Mouse (Mus musculus) ES-CJ7 (cell line): Measurements from ENCODE around the gene Entpd2.
A peak's percentile ranks its signal among the peaks of the same experiment; 100 is the strongest.
"Not testable (repeated sequence)": the region's sequence is repeated elsewhere in the genome, so short reads cannot be mapped to it uniquely, and the experiment has no call there.

Experiments
- DNase-seq: peaks from one replicate; pipeline ENCODE4 v3.0.0; 2011; ENCODE audit warnings: low read depth, low spot score

Entpd2 gene

DNA sequence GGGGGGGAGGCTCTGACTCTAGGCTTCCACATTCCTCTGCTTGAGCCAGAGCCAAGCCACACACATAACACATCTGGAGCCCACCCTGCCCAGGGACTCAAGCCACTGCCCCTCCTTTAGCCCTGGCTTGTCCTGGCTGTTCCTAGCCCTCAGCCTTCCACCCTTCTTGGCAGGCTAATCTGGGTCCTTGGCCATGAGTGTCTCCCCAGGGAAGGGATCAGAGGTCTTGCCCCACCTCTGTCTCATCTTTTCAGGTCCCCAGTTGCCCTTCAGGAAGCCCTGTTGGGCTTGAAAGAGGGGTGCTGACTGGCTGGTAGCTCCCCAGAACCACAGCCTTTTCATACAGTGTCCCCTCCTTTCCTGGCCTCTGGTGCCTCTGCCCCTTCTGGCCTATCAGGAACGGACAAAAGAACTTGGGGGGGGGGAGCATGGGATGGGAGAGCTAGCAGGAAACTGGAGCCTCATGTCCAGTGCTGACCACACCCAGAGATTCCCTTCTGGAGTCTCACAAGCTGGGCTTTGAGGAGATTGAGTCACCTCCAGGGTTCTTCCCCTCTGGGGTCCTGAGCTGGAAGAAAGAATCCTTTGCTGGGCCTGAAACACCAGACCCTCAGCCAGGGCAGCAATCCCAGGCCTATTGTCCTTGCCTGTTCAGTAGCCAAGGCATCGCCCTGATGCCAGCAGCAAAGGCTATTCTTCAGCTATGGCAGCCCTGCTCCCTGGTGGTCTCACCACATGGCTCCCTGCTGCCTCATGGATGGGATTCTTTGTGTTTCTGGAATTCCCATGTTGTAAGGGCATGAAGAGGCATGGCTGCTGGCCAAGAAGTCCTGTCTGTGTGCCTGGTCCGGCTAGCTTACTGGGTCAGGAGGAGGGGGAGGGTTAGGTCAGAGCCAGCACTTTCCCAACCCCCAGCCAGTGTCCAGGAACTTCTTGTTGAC lies 1.1 kb upstream of the Entpd2 start:
- DNase-seq = no peak

DNA sequence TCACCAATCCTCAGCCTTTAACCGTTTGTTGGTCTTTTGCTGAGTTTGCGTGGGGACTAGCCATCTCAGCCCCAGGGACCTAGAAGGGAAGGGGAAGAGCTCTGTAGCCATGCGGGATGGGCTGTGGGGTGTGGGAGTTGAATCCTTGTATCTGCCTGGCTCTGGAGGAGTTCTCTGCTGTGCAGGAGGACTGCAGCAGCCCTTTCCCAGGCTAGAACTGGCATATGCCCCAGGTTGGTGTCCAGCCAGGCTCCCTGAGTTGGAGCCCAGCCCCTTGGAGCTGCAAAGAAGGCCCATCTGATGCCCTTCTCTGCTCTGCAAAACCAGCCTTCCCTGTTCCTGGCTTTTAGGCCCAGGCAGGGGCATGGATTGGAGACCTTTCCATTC lies 916 bp downstream of the Entpd2 start:
- no peak for DNase-seq

DNA sequence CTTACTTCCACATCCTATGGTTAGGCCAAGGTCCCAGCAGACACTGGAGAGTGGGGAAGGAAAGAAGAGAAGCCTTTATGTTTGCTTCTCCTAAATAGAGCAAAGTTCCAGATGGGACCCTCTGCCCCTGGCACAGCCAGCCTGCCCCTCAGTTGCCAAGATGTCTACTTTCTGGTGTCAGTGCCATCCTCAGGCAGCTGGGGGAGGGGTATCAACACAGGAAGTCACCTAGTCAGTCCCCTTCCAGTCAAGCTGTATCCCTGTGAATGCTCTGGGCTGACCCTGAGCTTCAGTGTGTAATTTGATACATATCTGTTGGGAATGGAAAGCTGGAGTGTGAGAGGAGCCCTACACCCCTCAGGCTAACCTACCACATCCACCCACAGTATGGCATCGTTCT lies 1.3 kb downstream of the Entpd2 start:
- no peak for DNase-seq

DNA sequence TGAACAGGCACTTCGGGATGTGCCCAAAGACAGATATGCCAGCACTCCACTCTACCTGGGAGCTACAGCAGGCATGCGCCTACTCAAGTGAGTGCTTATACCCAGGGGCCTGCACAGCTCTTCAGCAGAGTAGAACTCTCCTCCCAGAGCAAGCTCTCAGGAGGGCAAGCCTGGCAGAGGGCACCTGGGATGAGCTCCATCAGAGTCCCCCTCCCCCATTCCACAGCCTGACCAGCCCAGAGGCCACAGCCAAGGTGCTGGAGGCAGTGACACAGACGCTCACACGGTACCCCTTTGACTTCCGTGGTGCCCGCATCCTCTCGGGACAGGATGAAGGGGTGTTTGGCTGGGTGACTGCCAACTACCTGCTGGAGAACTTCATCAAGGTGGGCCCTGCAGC lies 2.4 kb downstream of the Entpd2 start:
- DNase-seq = no peak

DNA sequence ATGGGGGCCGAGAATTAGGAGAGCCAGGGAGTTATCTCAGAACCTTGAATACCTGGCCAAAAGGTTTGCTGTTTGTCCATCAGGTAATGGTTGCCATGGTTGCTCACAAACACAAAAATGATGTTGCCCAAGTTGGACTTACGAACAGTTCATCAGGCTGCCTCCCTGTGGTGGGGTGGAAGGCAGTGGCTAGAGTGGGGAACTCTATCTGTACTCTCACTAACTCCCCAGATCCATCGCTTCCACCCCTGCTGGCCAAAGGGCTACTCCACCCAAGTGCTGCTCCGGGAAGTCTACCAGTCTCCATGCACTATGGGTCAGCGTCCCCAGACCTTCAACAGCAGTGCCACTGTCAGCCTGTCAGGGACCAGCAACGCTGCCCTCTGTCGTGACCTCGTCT lies 3.4 kb downstream of the Entpd2 start, which contains the start of gene Npdc1:
Npdc1 (plus strand) TSS at position 301 of the 400 bp plus-strand sequence.
- DNase-seq = no peak

DNA sequence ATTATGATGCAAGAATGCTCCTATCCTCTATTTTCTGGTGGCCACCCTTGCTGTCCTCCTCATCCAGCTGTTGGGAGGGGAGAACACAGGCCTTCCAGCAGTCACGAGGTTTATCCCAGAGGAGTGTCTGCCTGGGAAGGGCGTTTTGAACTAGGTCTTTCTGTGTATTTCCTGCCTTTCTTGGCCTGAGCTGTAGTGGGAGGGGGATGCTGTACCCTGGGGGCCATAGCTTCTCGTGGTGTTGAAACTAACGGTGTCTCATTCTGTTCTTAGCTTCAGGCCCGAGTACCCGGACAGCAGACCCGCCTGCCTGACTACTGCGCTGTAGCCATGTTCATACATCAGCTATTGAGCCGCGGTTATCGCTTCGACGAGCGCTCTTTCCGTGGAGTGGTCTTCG lies 4.6 kb downstream of the Entpd2 start:
- DNase-seq = no peak

DNA sequence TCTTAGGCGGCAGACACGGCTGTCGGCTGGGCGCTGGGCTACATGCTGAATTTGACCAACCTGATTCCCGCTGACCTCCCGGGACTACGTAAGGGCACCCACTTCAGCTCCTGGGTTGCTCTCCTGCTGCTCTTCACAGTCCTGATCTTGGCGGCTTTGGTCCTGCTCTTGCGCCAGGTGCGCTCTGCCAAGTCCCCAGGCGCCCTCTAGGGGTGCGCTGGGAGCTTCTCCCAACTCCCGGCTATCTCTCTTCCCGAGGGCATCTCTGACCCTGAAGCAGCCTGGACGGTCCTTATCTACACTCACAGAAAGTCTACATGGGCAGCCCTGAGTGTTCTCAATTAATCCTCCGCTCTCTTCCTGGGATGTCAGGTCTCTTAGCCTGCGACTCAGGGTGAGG lies 5.1 kb downstream of the Entpd2 start:
- peak; percentile 69 for DNase-seq

DNA sequence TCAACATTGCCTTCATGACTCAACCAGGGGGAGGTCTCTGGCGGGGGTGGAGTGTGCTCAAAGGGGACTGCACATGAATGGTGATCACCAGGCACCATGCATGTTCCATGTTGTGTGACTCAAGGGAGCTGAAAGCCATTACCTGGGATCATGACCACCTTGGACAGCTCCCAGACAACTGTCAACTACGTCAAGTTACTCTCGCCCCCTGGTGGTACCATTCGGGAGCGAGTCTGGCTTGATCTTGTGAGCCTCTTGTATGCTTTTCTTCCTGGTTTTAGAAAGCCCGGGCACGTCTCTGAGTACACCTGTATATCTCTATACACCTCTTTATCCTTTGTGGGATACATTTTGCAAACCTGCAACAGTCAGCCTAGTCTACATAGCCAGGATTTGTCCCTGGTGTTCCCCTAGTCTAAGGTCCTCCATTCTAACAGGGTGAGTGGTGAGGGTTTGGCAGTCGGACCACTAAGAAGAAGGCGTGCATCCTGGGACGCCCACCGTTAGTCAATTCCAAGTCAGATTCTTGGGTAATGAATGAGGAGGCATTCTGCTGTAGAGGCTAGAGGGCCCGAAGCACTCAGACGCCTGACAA lies 6.8 kb downstream of the Entpd2 start:
- peak; percentile 97 for DNase-seq

DNA sequence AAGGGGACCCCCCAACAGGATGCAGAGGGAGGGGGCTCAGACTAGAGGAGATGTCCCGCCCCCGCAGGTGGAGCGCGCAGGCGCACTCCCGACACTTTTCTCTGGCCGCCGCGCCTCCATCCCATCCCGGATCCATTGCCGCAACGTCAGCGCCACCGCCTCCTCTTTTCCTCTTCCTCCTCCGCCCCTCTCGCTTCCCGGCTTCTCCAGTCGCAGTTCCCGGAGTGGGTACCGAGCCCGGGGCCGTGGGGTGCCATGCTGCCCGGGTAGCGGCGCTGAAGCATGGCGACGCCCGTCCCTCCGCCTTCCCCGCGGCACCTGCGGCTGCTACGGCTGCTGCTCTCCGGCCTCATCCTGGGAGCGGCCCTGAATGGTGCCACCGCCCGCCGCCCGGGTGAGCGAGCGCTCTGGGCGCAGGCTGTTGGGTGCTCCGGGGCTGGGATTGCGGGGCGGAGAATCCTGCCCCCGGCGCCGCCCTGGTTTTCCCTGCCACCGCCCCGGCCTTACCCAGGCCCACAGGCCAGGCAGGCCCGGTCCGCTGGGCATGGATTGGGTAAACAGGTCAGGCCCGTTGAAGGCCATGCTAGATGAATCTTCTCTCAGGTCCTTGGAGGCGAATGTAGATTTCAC lies 7.4 kb downstream of the Entpd2 start:
- DNase-seq = peak; percentile 62

DNA sequence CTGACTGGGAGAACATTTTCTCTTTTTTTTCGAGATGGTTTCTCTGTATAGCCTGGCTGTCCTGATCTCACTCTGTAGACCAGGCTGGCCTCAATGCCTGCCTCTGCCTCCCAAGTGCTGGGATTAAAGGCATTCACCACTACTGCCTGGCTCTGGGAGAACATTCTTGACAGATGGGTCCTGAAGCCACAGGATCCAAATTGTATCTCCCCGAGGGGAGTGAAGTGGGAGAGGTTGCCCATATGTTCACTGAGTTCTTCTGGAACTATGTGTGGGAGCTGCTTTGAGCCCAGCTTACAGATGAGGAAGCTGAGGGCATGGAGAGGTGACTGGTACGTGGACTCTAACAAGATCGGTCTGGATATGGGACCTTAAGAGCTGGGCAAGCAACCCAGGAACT lies 8.3 kb downstream of the Entpd2 start:
- DNase-seq = no peak

DNA sequence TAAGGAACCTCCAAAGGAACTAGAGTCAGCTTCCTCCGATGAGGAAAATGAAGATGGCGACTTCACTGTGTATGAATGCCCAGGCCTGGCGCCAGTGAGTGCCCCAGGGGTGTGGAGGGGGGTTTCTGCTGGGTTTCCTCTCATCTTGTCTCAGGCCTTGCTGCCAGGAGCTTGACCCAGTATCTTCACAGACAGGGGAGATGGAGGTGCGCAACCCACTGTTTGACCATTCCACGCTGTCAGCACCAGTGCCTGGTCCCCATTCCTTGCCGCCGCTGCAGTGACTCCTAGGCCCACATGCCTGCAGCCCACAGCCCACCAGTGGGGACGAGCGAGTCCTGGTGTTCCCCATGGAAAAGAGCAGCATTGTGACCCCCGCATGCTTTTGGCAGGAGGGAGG lies 13.2 kb downstream of the Entpd2 start:
- no peak for DNase-seq

DNA sequence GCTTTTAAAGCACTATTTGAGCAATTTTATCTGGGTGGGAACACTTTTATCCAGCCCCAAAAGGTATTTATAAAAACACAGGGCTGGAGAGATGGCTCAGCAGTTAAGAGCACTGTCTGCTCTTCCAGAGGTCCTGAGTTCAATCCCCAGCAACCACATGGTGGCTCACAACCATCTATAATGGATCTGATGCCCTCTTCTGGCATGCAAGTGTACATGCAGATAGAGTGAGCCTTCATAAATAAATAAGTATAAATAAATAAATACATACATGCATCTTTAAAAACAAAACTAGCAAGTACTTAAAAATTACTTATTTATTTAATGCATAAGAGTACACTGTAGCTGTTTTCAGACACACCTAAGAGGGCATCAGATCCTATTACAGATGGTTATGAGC lies 17.8 kb downstream of the Entpd2 start:
- DNase-seq = not testable (repeated sequence)

DNA sequence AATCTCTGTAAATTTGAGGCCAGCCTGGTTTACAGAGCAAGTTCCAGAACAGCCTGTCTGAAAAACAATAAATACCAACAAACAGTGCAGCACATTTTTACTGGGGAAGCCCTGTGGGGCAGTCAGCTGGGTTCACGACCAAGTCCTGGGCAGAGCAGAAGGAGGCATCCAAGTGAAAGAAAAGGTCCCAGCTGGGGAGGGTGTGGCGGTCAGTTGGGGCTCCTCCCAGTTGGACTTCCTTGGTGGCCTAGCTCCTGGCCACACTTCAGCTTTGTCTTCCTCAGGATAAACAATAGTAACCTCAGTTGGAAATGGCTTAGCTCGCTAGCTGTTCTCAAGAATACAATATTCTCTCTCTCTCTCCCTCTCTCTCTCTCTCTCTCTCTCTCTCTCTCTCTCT lies 21.8 kb downstream of the Entpd2 start:
- DNase-seq = no peak

DNA sequence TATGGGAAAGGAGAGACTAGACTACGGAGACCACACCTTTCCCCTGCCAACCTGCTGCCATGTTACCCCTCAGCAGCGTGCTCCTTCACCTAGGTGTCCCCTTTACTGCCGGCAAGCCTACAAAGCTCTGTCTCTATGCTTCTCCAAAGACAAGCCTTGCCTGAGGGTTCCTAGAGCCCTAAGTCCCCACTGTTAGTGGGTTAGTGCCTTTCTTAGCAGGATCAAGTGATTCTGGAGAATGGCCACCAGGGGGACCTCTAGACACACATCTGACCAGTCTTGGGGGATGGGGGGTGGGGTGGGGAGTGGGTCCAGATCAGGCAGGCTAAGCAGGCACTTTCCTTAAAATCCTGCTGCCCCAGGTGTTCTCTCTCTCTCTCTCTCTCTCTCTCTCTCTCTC lies 26.2 kb downstream of the Entpd2 start:
- peak; percentile 87 for DNase-seq

DNA sequence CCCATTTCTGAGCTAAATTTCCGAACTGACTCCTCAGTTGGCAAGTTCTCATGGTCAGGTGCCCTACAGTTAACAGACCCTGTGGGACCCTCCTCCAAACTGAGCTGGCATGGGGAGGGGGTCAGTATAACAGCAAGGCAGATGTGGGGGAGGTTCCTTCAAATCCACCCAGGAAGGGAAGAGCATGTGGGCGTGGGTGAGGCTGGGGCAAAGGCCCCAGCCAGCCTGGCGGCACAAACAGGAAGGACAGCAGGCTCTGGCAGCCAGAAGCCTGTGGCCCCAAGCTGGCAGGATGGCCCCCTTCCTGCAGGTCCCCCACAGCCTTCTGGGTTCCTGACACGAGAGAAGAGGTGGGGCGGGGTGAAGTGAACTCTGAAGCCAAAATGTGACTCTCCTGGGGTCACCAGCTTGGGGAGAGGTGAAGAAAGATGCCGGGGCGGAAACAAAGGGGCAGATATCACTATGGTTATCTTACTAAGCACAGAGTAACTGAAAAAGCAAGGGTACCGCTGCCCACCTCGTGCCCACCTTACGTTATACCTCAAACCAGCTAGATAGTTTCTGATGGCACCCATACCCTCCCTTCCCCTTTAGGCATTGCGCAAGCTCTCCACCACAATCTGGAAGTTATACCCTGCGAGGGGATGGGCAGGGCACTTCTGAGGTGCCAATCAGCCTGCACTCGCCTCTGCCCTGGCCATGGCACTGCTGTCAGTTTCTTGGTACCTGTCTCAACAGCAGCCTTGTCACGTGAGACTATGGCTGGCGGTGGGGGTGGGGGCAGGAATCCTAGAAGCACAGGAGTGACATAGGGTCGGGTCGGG lies 27.1 kb downstream of the Entpd2 start, which contains the start of gene Fut7:
Fut7 (plus strand) TSS at position 681 of the 824 bp plus-strand sequence.
- DNase-seq = no peak

DNA sequence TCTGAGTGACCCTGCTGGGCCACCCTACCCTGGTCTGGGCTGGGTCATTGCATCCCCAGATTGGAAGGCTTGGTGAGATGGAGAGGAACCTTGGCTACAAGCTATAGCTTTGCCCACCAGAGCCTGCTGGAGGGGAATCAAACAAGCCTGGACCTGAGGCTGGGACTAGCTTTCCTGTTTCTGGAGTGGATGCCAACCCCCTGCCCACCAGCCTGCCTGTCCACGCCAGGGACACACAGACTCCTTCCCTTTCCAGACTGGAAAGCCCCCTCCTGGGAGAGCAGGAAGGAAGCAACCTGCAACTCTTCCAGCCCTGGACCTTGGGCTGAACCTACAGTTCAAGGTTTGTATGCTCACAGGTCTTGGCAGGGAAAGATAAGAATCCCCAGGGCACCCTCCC lies 28.0 kb downstream of the Entpd2 start:
- DNase-seq = no peak

DNA sequence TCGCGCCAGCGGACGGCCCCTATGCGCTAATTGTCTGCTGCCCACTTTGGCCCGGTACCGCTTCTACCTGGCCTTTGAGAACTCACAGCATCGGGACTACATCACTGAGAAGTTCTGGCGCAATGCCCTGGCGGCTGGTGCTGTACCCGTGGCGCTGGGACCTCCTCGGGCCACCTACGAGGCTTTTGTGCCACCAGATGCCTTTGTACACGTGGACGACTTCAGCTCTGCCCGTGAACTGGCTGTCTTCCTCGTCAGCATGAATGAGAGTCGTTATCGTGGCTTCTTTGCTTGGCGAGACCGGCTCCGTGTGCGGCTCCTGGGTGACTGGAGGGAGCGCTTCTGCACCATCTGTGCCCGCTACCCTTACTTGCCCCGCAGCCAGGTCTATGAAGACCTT lies 29.8 kb downstream of the Entpd2 start:
- DNase-seq = no peak

DNA sequence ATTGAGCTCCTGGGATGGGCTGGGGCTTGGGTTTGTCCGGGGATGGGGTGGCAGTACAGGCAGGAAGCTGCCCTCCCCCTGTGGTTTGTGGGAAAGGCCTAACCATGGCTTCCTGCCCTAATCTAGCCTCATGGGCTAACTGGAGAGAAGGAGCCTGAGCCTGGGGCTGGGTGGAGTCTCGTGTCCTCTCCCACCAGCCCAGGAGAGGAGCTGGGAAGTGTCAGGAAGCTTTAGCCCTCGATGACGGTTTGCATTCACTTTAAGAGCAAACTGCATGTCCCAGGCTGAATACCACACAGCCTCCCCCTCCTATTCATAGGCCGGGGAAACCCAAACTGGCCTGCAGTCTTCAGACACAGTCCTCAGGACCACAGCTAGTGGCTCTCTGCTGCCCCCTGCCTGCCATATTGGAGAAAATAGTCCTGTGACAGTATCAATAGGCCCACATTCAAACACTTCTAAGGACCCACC lies 31.1 kb downstream of the Entpd2 start:
- peak; percentile 87 for DNase-seq

DNA sequence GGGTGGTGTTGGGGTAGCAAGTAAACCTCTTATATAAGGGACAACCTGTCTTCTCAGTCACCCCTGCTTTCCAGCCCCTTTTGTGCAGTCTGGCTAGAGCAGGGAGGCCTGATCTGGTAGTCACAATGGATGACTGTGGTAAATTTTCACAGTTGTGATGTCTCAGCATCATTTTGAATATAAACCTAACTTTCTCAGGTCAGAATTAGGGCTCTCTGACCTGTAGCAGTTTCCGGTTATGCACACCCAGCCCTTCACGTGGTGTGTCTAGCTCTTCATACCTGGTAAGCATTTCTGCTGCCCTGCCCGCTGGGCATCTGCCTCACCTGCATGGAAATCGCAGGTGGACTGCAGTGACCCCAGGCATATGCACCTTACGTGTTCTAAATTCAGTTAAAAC lies 31.6 kb downstream of the Entpd2 start:
- DNase-seq = no peak

DNA sequence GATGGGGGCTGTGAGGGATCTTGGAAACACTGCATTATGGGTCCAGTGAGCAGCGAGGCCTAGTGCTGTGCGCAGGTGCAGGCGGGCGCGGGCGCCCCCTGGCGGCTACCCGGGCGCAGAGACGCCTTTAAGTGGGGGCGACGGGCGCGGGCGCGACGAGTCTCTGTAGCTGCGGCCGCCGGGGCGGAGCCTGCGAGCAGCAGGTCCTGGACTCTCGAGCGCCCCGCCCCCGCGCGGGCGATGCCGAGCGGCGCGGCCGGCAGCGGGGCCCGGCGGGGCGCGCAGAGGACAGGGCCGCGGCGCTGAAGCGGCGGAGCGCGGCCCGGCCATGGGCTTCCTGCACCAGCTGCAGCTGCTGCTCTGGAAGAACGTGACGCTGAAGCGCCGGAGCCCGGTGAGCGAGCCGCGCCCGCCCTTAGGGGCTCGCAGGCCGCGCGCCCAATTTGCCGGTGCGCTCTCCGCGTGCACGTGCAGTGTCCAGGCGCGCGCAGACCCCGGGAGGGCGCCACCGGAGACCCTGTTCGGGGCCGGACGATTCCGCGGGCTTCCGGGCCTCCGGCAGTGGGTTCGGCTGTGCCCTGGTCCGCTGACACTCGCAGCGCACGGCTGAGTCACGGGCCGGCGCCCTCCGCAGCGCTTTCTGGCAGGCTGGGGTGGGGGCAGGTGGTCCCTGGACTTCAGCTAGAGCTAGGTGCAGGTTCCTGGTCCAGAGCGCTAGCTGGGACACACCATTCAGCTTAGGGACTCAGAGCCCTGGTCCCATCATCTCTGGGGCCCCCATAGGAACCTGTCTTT lies 33.0 kb downstream of the Entpd2 start, which contains the start of gene Abca2:
Abca2 (plus strand) TSS at position 262 of the 795 bp plus-strand sequence.
- peak; percentile 93 for DNase-seq
